Mouse (Mus musculus): ENCODE measurements around the gene Krtap29-1. TPM values are rescaled to one million over a fixed set of nuclear protein-coding genes. Genes with fewer than 3 reads are reported as not detected.

Gene Krtap29-1
- total RNA-seq (2022): not detected

DNA sequence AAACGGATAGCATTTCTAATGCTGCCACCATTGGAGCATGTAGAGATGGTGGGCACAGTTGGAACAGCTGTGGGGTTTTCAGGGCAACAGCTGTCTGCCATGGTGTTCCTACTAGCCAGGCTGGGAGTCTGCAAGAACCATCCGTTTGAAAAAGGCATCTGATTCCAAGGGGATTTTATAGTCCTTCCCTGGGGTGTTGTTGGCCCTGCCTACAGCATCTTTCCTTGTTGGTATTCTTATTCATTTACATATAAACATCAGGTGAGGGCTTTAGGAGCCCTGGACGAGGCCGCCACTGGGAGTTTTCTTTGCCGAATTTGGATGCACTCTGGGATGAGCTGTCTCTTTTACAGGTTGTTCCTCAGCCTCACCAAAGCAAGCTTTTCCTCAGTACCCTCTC lies at the start of gene Krtap29-1:
Gene Krtap29-1, minus strand, starts transcription at position 101 of the 400 bp plus-strand sequence.
- DNase-seq (ENCODE audit: low spot score in 2 of 2): no peak

DNA sequence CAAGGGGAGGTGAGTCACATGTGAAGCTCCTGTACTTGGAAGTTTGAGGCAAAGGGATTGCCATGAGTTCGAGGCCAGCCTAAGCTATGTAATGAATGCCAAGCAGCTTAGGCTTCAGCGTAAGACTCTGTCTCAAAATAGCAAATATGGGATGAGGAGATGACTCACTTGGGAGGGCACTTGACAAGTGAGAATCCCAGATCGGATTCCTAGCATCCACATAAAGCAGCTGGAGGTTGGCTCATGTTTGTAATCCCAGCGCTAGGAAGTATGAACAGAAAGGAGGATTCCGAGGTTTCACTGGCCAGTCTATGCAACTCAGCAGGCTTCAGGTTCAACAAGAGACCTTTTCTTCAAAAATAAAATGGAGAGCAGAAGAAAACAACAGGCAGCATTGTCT lies 42.6 kb upstream of the Krtap29-1 start:
- peak in 1 of 2 experiments; percentile 18 for DNase-seq (ENCODE audit: low spot score in 2 of 2)

DNA sequence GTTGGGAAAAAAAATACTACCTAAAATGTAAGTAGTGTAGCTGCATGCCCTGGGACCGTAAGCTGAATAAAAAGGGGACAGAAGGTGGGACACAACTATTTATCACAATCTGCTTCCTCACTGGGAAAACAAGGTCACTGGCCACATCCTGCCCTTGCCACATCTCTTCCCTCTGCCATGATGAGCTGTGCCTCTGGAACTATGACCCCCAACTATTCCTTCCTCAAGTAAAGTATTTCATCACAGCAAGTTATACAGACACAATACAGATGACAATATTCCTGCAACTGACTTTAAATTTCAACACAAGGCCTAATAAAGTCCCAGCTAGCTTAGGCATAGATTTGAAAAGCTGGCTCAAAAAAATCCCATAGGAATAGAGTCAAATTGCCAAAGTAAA lies 40.6 kb upstream of the Krtap29-1 start:
- DNase-seq (ENCODE audit: low spot score in 2 of 2): no peak

DNA sequence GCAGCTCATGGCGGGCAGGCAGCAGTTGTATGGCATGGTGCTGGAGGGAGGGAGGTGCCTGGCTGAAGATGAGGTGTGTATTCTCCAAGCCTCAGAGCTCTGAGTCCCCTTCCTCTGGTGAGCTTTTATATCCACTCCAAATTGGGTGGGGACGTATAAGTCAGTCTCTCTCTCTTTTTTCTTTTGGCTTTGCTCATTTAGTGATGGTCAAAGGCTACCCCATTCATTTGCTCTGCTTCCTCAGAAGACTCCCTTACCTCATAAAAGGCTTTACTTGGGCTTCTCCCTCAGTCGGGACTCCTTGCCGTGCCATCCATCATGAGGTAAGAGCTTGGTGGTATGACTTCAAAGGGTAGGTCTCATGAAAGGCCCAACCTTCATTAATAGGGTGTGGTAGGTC lies 37.3 kb upstream of the Krtap29-1 start, which contains the start of gene Krt33a:
Gene Krt33a, minus strand, starts transcription at position 101 of the 400 bp plus-strand sequence.
- no peak for DNase-seq (ENCODE audit: low spot score in 2 of 2)

DNA sequence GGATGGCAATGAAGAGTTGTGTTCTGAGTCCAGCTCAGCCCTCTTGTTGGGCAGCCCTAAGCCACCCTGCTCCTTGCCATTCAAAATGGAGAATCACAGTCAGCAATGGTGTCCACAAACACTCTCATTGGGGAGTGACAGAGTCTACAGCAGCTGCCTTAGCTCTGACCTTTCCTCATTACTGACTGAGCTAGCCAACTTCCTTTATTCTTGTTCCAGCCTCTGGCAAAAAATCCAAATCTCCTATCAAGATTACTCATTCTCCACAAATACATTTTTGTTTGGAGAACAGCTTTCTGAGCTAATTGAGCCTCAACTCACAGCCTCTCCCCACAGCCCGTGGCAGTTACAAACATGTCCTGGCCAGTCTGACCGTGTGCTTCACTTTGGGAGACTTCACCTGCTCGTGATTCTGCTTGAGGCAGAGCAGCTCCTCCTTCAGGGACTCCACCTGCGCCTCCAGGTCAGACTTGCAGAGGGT lies 34.9 kb upstream of the Krtap29-1 start:
- no peak for DNase-seq (ENCODE audit: low spot score in 2 of 2)

DNA sequence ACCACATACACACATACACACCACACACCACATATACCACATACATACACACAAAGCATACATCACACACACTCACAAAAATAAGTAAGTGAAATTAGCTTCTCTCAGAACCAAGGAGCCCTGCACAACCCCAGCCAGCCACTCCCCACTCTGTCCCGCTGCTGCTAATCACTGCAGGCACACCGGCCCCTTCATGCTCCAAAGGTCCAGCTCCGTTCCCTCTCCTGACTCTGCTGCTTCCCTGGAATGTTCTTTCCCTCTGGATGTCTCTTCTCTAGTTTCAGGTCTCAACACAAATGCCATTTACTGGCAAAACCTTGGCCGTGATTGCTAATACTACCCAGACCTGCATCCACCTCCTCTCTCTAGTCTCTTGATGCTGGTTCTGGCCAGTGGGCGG lies 31.8 kb upstream of the Krtap29-1 start:
- no peak for DNase-seq (ENCODE audit: low spot score in 2 of 2)

DNA sequence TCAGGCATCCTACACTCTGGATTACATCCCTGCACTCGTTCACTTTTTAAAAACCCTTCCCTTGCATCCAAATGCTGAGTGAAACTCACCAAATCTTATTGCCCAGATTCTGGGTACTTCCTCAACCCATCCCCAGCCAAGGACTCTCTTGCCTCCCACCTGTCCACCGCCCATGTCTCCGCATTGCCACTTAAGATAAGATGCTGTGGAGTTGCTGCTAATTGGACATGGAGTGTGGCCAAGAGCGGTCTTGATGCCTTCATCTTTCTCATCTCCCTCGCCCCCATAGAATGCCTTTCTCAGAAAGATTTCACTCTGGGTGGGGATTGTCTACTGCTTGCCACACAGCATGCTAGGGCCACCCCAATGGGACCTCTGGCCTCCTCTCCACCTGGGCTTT lies 29.5 kb upstream of the Krtap29-1 start:
- DNase-seq (ENCODE audit: low spot score in 2 of 2): peak in 1 of 2 experiments; percentile 54

DNA sequence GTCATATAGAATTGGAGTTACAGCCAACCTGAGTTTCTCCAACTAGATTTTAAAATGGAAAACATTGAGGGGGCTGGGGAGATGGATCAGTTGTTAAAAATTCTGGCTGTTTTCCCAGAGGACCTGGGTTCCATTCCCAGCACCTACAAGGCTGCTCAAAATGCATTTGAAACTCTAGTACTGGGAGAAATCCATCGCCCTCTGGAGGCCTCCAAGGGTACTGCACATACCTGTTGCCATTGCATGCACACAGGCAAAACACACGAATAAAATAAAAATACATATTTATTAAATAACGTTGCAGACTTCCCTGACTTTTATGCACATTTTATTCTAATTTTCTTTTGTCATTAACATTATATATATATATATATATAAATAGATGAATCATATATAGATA lies 27.8 kb upstream of the Krtap29-1 start:
- no peak for DNase-seq (ENCODE audit: low spot score in 2 of 2)

DNA sequence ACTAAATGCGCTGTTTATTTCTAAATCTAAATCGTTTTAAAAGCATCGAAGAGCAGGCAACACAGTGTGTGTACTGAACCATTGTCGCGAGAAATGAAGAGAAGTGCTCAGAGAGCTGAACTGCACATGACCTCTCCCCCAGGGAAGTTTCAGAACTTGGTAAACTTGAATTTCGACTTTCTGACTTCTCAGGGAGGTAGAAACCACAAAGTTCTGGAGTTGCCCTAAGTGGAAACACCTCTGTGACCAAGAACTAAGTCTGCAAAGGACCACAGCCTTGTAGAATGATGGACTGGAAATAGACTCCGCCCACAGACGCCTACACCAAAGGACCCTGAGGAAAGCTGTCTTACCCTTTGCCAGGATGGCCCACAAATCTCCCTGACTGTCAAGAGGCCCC lies 27.1 kb upstream of the Krtap29-1 start:
- no peak for DNase-seq (ENCODE audit: low spot score in 2 of 2)

DNA sequence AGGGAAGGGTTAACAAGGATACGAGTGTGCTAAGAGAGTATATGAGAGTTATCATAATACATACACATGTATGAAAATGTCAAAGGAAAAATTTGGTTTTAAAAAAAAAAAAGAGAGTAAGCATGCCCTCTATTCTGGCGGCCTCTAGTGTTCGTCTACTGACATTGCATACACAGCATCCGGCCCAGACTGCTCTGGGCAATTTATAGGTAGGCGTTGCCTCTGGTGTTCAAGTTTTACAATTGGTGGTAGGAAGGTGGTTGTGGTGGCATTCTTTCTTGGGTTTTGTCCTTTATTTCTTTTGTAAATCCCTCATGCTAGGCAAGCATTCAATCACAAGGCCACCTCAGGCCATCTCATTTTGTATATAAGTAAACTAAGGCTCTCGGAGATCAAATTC lies 26.0 kb upstream of the Krtap29-1 start:
- peak in 1 of 2 experiments; percentile 34 for DNase-seq (ENCODE audit: low spot score in 2 of 2)

DNA sequence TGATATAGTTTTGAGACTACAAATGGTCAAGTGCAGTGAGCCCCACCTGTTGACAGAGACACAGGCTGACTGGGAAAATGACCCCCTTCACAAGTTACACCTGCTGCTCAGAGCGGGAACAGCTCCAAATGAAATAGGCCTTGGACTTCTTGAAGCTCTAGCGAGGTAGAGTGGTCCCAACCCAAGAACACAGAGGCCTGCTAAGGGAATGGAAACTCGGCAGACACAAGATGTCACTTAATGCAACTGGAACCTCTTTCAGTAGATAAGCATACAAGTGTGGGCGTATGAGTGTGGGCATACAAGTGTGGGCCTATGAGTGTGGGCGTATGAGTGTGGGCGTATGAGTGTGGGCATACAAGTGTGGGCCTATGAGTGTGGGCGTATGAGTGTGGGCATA lies 20.2 kb upstream of the Krtap29-1 start:
- no peak for DNase-seq (ENCODE audit: low spot score in 2 of 2)

DNA sequence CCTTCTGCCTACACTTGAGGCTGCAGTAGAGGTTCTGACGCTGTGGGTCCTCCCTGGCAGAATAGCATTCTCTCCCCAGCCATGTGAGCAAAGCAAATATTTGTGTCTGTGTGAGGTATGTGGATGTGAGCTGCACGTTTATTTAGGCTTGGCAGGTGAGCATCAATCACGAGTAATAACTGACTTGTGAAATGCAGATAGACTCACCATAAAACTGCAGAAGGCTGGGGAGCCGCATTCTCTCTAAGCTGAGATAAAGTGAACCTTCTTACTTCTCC lies 15.5 kb upstream of the Krtap29-1 start:
- DNase-seq (ENCODE audit: low spot score in 2 of 2): no peak

DNA sequence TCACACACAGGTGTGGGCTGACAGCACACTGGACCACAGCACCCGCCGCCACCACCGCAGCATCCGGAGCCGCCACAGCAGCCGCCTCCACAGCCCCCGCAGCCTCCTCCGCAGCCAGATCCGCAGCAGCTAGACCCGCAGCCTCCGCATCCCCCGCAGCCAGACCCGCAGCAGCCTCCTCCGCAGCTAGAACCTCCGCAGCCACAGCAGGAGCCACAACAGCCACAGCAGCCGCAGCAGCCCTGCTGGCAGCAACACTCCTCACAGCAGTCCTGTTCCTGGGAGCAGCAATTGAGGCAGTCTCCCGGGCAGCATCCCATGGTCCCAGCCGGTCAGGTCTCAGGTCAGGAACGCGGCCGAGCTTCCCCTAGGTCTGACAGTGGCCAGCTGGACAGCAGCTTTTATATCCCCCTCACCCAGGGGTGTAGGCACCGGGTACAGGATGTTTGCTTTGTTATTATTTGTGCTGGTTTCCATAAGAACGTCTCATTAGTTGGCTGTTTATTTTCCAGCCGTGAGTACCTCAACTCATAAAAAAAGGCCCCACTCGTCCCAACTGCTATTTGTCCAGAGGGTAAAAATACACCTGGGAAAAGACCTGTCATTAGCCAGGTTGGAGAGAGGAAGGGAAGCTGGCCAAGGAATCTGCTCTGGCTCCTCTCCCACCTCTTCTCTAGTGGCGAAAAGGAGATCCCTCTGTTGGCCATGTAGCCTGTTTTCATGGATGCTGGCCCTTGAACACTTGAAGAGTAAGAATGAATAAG lies 14.9 kb upstream of the Krtap29-1 start, which contains the start of gene Krtap17-1:
Gene Krtap17-1, minus strand, starts transcription at position 375 of the 764 bp plus-strand sequence.
- DNase-seq (ENCODE audit: low spot score in 2 of 2): no peak

DNA sequence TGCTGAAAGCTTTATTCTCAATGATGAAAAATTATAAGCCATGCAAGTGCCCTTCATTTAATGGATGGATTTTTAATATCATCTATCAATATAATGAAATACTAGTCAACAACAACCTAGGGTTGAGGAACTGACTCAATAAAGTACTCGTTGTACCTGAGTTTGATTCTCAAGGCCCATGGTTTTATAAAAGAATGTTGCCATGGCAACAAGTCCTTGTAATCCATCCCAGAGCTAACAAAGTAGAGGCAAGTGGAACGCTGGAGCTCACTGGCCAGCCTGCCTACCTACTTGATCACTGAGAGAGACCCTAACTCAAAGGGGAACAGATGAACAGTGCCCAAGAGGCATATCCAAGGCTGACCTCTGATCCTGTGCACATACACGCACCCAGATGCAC lies 11.7 kb upstream of the Krtap29-1 start:
- DNase-seq (ENCODE audit: low spot score in 2 of 2): no peak

DNA sequence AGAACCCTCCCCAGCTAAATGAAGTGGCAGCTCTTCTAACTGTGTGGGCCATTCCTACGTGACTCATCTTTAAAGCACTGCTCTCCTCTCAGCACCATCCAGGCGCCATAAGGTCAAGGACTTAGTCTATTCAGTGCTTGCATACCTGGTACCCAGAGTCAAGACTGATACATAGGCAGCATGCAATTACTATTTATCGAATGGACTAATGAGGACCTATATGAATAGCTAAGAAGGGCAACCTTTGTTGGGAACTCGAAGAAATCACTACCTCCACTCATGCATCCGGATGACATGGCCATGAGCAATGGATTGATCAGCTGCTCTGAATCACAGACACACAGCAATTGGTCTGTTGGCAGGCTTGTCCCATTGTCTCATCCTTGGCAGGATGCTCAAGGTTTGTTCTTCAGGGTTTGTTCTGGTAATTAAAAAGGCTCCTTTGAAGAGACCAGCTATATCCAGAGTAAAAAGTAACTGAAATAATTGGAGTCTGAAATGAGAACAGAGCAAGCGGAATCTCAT lies 11.1 kb upstream of the Krtap29-1 start:
- no peak for DNase-seq (ENCODE audit: low spot score in 2 of 2)

DNA sequence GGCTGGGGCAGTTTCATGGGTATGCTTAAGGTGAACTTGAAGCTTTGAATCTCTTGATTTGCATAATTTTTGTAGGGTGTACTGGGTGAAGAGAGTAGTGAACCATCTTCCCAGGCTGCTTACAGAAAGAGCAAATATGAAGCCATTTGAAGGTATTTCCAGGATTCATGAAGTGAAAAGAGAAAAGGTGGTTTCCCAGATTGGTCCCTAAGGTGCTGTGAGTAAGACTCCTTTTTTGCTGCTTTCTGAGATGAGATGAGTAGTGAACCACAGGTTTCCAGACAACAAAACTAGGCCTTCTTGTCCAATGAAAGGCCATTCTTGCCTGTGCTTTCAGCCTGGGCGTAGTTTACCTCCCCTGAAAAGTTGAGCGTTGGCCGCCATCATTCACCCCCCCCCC lies 9.7 kb upstream of the Krtap29-1 start:
- no peak for DNase-seq (ENCODE audit: low spot score in 2 of 2)

DNA sequence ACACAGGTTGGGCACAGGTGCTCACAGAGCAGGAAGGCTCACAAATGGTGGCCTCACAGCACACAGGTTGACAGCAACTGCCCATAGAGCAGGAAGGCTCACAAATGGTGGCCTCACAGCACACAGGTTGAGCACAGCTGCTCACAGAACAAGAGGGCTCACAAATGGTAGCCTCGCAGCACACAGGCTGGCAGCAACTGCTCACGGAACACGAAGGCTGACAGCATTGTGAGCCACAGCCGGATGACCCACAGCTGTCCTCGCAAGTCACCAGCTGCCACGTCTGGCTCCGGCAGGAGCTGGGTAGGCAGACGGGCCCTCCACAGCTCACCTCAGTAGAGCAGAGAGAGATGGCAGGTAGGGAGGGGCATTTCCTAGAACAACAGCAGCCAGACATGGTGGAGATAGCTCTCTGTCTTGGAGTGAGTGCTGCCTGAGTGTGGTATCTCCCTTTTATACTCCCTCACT lies 7.4 kb upstream of the Krtap29-1 start, which contains the start of gene Krtap16-1:
Gene Krtap16-1, minus strand, starts transcription at position 418 of the 468 bp plus-strand sequence.
- DNase-seq (ENCODE audit: low spot score in 2 of 2): no peak

DNA sequence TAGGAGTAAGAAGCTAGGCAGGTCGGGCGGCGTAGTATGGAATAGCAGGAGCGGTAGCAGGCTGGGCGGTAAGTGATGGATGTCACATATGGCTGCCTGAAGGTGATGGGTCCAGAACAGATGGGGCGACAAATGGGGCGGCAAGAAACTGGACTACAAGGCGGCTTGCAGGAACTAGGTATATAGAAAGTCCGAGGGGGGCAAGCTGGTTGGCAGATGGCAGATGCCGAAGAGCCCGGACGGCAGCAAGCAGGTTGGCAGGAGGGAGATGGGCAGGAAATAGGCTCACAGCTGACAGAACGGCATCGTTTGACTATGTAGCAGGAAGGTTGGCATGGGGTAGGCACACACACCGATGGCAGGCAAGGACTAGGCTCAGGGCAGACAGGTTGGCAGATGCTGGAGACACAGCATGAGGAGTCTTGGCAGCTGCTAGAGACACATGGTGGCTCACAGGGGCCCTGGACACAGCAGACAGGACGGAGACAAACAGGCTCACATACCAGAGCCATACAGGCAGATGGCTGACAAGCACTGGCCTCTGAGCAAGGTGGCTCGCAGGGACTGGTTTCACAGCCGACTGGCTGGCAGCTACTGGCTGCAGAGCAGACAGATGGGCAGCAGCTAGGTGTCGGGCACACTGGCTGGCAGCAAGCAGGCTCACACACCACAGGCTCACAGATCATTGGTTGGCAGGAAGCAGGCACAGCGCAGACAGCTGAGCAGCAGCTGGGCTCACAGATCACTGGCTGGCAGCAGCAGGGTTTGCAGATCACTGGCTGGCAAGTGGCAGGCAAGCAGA lies 6.6 kb upstream of the Krtap29-1 start:
- peak in 1 of 2 experiments; percentile 77 for DNase-seq (ENCODE audit: low spot score in 2 of 2)

DNA sequence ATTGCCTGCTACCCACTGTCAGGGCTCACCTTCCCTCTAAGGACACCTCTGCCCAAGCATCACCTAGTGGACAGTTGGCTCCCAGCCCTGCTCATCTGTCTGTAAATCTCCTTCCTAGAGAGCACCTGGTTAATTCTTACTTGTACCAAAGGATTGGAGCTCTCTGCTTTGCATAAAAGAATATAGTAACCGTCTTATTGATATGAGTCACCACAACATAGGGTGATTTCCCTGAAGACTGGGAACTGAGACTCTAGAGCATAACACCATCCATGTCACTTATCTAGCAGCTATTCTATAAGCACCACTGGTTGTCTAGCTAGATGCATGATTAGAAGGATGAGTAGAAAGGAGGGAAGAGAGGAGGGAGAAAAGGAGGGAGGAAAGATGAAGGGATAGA lies 4.6 kb upstream of the Krtap29-1 start:
- no peak for DNase-seq (ENCODE audit: low spot score in 2 of 2)

DNA sequence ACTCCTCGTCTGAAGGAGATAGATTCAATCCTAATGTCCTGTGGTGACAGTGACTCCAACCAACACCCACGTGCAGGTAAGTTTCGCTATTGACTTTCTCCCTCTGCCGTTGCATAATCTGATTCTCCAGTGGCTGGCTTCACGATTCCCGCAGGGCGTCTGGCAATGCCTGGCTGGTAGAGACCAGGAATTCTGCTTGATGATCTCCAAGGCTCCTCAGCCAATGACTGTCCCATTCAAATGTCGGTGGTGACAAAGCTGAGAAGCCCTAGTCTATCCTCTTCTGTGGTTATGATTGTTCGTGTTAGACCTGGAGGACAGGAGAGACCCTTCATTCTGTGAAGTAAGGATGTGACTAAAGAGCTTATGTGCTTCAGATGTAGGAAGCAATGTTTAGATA lies 3.9 kb upstream of the Krtap29-1 start:
- no peak for DNase-seq (ENCODE audit: low spot score in 2 of 2)

DNA sequence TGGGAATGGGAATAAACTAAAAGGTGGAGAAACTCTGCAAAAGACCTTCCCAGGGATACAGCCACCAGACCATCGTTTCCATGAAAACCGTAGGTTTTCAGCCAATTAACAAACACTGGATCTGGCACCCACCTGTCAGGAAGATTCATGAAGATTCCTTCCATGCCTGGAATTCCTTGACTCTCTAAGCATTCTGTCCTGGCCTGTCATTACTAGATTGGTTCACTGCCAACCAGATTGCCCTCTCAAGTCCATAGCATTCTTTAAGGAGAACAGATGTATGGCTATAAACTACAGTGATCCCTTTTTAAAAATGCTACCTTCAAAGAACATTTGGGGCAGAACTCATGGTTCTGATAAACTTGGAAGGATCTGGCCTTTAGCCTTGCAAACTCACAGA lies 12.9 kb downstream of the Krtap29-1 start:
- DNase-seq (ENCODE audit: low spot score in 2 of 2): no peak

DNA sequence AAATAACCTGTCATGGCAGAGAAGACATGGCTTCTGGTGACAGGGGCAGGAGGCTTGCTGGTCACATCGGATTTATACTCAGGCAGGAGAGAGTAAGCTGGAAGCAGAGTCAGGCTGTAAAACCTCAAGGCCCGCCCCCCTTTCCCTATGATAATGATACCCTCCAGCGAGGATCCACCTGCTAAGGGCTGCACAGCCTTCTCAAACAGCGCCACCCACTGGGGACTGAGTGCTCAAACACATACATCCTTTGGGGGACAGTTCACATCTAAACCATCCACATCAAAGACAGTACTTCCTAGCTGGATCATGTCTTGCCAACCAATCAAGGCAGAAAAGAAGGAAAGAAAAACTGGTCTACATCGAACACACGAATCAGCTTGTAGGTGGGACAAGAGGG lies 14.6 kb downstream of the Krtap29-1 start:
- DNase-seq (ENCODE audit: low spot score in 2 of 2): no peak
